Mouse (Mus musculus) T-helper 17 cell (primary cell): ENCODE data around the gene Trpc5os.

ENCODE experiments used
- in situ Hi-C, 2 experiments: fragments of 300-600 bp; cut with MboI, MseI; formaldehyde crosslinking; loops; 1 replicate in 1 of 2; 2 replicates in 1 of 2; pipeline ENCODE4 v1.15.1; 2025; ENCODE audit warnings: high pct_unique_total_duplicates in 2 of 2

Trpc5os gene

GRCm38 (mm10) chrX:144456281-144456680 is at the start of gene Trpc5os:
Trpc5os (plus strand) TSS chrX:144456581.
- in situ Hi-C loops: no loop called here

- in situ Hi-C loops: loop anchor here in 1 of 2 experiments (10.0 kb wide), 2 partner anchors 227 to 987 kb away; no protein-coding TSS in a partner anchor
These were observed 48.3 kb upstream of the Trpc5os start for GRCm38 (mm10) chrX:144408036-144408435.

- in situ Hi-C loops: no loop called here
These were observed 36.1 kb upstream of the Trpc5os start for GRCm38 (mm10) chrX:144420259-144420658.

GRCm38 (mm10) chrX:144421091-144421490 is 35.3 kb upstream of the Trpc5os start:
- in situ Hi-C loops: no loop called here

GRCm38 (mm10) chrX:144423848-144424247 is 32.5 kb upstream of the Trpc5os start:
- in situ Hi-C loops: no loop called here

- in situ Hi-C loops: no loop called here
These were observed 8.0 kb downstream of the Trpc5os start for GRCm38 (mm10) chrX:144464416-144464815.

- in situ Hi-C loops: no loop called here
These were observed 35.0 kb downstream of the Trpc5os start for GRCm38 (mm10) chrX:144491394-144491793.

GRCm38 (mm10) chrX:144523239-144523638 is 66.9 kb downstream of the Trpc5os start:
- in situ Hi-C loops: no loop called here

GRCm38 (mm10) chrX:144526042-144526441 is 69.7 kb downstream of the Trpc5os start:
- in situ Hi-C loops: no loop called here
